Mouse (Mus musculus) midbrain, postnatal 0 days (tissue): ENCODE data around the gene Rangrf. TPM values are rescaled to one million over a fixed set of nuclear protein-coding genes. Genes with fewer than 3 reads are reported as not detected.
"Not testable (repeated sequence)": the region's sequence is repeated elsewhere in the genome, so short reads cannot be mapped to it uniquely, and the experiment has no call there.

ENCODE experiments used
- ATAC-seq: fragments of 200-750 bp; cut with Nextera tagmentation; 2 replicates; pipeline ENCODE4 v1.8.0; 2017; ENCODE audit warnings: moderate number of reproducible peaks, mild to moderate bottlenecking, moderate TSS enrichment, moderate library complexity; ENCODE audit not compliant: low FRiP score
- DNase-seq: peaks from one replicate; pipeline ENCODE4 v3.0.0-alpha.2; 2015; ENCODE audit warnings: low spot score
- H3K27ac ChIP-seq: fragments of 300-500 bp; sonication (generic); 2 replicates; pipeline ENCODE4 v1.5.1; 2014; ENCODE audit warnings: low read depth, mild to moderate bottlenecking, low read length, mixed read lengths
- H3K27me3 ChIP-seq: fragments of 300-500 bp; sonication (generic); 2 replicates; pipeline ENCODE4 v1.6.1; 2014; ENCODE audit warnings: low read length, control low read depth, mixed read lengths; ENCODE audit not compliant: insufficient read depth
- H3K36me3 ChIP-seq: fragments of 300-500 bp; sonication (generic); 2 replicates; pipeline ENCODE4 v1.6.1; 2014; ENCODE audit warnings: low read length, control low read depth, mixed read lengths; ENCODE audit not compliant: insufficient read depth
- H3K4me1 ChIP-seq: fragments of 300-500 bp; sonication (generic); 2 replicates; pipeline ENCODE4 v1.6.1; 2014; ENCODE audit warnings: mild to moderate bottlenecking, control low read depth, antibody characterized with exemption, low read length, mixed read lengths; ENCODE audit not compliant: insufficient read depth
- H3K4me2 ChIP-seq: fragments of 300-500 bp; sonication (generic); 2 replicates; pipeline ENCODE4 v1.6.1; 2014; ENCODE audit warnings: low read depth, mild to moderate bottlenecking, low read length, mixed read lengths; ENCODE audit not compliant: poor library complexity, severe bottlenecking
- H3K4me3 ChIP-seq: fragments of 300-500 bp; sonication (generic); 2 replicates; pipeline ENCODE4 v1.5.1; 2014; ENCODE audit warnings: low read depth, mild to moderate bottlenecking, low read length, moderate library complexity
- H3K9ac ChIP-seq: fragments of 300-500 bp; sonication (generic); replicated peaks from 2 replicates; pipeline ENCODE4 v1.6.1; 2014; ENCODE audit warnings: mild to moderate bottlenecking, low read length, moderate library complexity, mixed read lengths; ENCODE audit not compliant: poor library complexity, severe bottlenecking
- H3K9me3 ChIP-seq: fragments of 300-500 bp; sonication (generic); 2 replicates; pipeline ENCODE4 v1.6.1; 2016; ENCODE audit warnings: low read length, control low read depth
- CTCF ChIP-seq: IDR thresholded peaks from 2 replicates; pipeline ENCODE4 v1.5.1; 2016; ENCODE audit warnings: antibody characterized with exemption, mild to moderate bottlenecking
- WGBS: fragments of 180-500 bp; shearing (Covaris S2); extraction: QIAGEN DNeasy Blood & Tissue Kit; methylation state at CpG from one replicate; pipeline ENCODE4 v1.1.7; 2014; 5-methylcytosine and 5-hydroxymethylcytosine counted together
- polyA plus RNA-seq: library from polyadenylated mRNA; unstranded; fragments of >200 nt; fragmentation: Nextera tagmentation; extraction: Ambion mirVana; gene quantifications from 2 replicates; pipeline ENCODE4 v1.2.1, GENCODE M21; 2015
- total RNA-seq: library from RNA; depleted of rRNA; stranded (reverse); fragments of >200 nt; gene quantifications from 2 replicates; pipeline ENCODE4 v1.2.3, GENCODE M21; 2014

Rangrf gene
- total and polyA plus RNA-seq, 2 experiments from 2014 or later: 18.9 to 25.0 TPM

GRCm38 (mm10) chr11:69010400-69011323, 35.7 kb upstream of the Rangrf start:
- TF ChIP-seq CTCF: no peak
- Histone ChIP-seq H3K4me1 (no peaks in the 10 kb centered on the region), H3K27ac (no peak overlapping the region), H3K4me3 (no peak overlapping the region), H3K9me3 (no peaks in the 10 kb centered on the region), H3K27me3 (no peaks in the 10 kb centered on the region), H3K36me3 (no peaks in the 10 kb centered on the region), H3K9ac (no peak overlapping the region), H3K4me2 (no peak overlapping the region)
- no peak for ATAC-seq
- 90% methylated on average over 15 of the region's 15 CpGs for WGBS
- DNase-seq: no peak

DNA sequence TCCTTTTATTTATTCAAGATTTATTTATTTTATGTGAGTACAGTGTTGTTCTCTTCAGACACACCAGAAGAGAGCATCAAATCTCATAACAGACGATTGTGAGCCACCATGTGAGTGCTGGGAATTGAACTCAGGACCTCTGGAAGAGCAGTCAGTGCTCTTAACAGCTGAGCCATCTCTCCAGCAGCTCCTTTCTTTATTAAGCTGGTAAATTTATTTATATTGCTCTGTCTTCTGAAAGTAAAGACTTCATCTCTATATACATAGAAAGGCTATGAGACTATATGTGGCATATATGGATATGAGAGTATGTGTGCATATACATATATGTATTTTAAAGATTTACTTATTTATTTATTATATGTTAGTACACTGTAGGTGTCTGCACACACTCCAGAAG, 34.5 kb upstream of the Rangrf start:
- Histone ChIP-seq H3K9ac (no peak overlapping the region), H3K4me2 (no peak overlapping the region), H3K9me3 (no peaks in the 10 kb centered on the region), H3K36me3 (no peaks in the 10 kb centered on the region), H3K4me3 (no peak overlapping the region), H3K27ac (no peak overlapping the region), H3K4me1 (no peaks in the 10 kb centered on the region), H3K27me3 (no peaks in the 10 kb centered on the region)
- DNase-seq: no peak
- WGBS: 94% methylated on average over 1 of the region's 1 CpGs
- no peak for TF ChIP-seq CTCF
- no peak for ATAC-seq

DNA sequence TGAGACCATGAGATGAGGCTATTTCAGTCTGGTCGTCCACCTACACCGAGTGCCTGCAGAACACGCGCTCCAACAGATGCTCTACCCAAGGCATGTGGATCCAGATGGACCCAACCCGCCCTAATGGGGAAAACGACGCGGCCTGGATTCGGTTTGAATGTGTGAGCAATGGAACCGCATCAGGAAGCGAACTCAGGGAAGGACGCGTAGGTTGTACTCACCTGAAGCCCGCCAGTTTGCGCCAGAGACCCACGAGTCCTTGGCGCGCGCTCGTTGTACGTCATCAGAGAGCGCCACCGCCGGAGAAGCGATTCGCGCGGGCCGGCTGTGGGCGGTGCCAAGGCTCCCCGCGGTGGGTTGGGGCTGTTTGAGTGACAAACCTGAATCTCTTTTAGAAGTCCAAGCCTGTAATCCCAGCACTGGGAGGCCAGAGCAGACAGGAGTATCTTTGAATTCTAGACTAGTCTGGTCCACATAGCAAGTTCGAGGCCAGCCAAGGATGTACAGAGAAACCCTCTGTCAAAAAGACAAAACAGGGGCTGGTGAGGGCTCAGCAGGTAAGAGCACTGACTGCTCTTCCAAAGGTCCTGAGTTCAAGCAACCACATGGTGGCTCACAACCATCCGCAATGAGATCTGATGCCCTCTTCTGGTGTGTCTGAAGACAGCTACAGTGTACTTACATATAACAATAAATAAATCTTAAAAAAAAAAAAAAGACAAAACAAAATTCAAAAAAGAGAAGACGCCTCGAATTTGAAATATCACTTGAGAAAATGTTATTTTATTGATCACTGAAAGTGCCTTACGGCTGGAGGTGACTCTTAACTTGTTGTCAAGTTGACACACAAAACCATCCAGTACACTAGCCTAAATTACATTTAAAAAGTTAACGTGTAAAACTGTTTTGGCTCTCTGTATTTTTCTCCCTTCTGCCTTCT, 33.5 kb upstream of the Rangrf start, which contains the start of gene Pfas:
Gene Pfas, minus strand, starts transcription at position 279 of the 940 bp plus-strand sequence.
- Histone ChIP-seq H3K9ac (peak within 1 kb of the TSS; percentile 73), H3K36me3 (no peaks in the 10 kb centered on the region; the same call in 1 of the 2 replicates), H3K4me1 (no peaks in the 10 kb centered on the region), H3K27ac (peak within 1 kb of the TSS; percentile 69), H3K4me2 (peak within 1 kb of the TSS; percentile 56), H3K4me3 (peak within 1 kb of the TSS; percentile 68), H3K27me3 (no peaks in the 10 kb centered on the region), H3K9me3 (no peaks in the 10 kb centered on the region)
- 9% methylated on average over 38 of the region's 38 CpGs for WGBS
- DNase-seq (peak; percentile 97), ATAC-seq (peak; percentile 89)
- TF ChIP-seq CTCF: no peak

GRCm38 (mm10) chr11:69006575-69006974, 31.6 kb upstream of the Rangrf start:
- H3K27ac ChIP-seq, ATAC-seq, H3K4me2 ChIP-seq, DNase-seq, H3K9me3 ChIP-seq, H3K27me3 ChIP-seq, H3K36me3 ChIP-seq, H3K4me1 ChIP-seq, H3K4me3 ChIP-seq, H3K9ac ChIP-seq: not testable (repeated sequence)

DNA sequence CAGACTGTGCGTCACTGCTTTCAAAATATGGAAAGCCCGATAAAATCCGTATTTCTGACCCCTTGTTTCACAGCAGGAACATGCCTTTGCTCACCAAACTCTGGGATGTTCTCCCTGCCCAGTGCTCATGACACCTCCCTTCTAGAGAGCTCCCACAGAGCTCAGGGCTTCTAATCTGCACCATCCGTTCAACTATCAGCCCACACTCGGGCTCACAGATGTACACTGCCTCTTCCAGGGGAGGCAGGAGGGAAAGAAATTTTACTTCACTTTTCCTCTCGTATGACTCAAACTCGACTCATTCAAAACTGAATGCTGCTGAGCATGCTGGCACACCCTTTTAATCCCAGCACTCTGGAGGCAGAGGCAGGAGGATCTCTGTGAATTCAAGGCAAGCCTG, 30.2 kb upstream of the Rangrf start:
- WGBS: 89% methylated on average over 7 of the region's 7 CpGs
- Histone ChIP-seq H3K4me2 (no peak overlapping the region), H3K27me3 (no peaks in the 10 kb centered on the region), H3K36me3 (peaks cover 22% of the 10 kb centered on the region), H3K4me3 (no peak overlapping the region), H3K9me3 (no peaks in the 10 kb centered on the region), H3K27ac (no peak overlapping the region), H3K9ac (no peak overlapping the region), H3K4me1 (no peaks in the 10 kb centered on the region)
- ATAC-seq (no peak), DNase-seq (no peak)
- TF ChIP-seq CTCF: no peak
